Mouse (Mus musculus) hindbrain, embryonic 13.5 days (tissue): ENCODE measurements at regions not wholly inside any gene's neighbourhood (a gene's known extent, or its start where the extent isn't known, plus 50 kb on each side); places are given as distances from the start of the nearest gene placed in this dataset.
A peak's percentile ranks its signal among the peaks of the same experiment; 100 is the strongest.

ENCODE experiments used
- ATAC-seq: fragments of 200-750 bp; cut with Nextera tagmentation; 2 replicates; pipeline ENCODE4 v1.8.0; 2017; ENCODE audit warnings: moderate TSS enrichment; ENCODE audit not compliant: low FRiP score
- H3K27ac ChIP-seq: fragments of 300-500 bp; sonication (generic); 2 replicates; pipeline ENCODE4 v1.5.1; 2015; ENCODE audit warnings: inconsistent platforms, mild to moderate bottlenecking, moderate library complexity
- H3K27me3 ChIP-seq: fragments of 300-500 bp; sonication (generic); 2 replicates; pipeline ENCODE4 v1.6.1; 2015; ENCODE audit warnings: mild to moderate bottlenecking, inconsistent platforms
- H3K36me3 ChIP-seq: fragments of 300-500 bp; sonication (generic); 2 replicates; pipeline ENCODE4 v1.6.1; 2015; ENCODE audit warnings: mild to moderate bottlenecking, inconsistent platforms
- H3K4me1 ChIP-seq: fragments of 300-500 bp; sonication (generic); replicated peaks from 2 replicates; pipeline ENCODE4 v1.6.1; 2015; ENCODE audit warnings: inconsistent platforms
- H3K4me2 ChIP-seq: fragments of 300-500 bp; sonication (generic); 2 replicates; pipeline ENCODE4 v1.6.1; 2015; ENCODE audit warnings: inconsistent platforms, mild to moderate bottlenecking, moderate library complexity
- H3K4me3 ChIP-seq: fragments of 300-500 bp; sonication (generic); 2 replicates; pipeline ENCODE4 v1.5.1; 2015; ENCODE audit warnings: mild to moderate bottlenecking, inconsistent platforms
- H3K9ac ChIP-seq: fragments of 300-500 bp; sonication (generic); 2 replicates; pipeline ENCODE4 v1.6.1; 2015; ENCODE audit warnings: mild to moderate bottlenecking, inconsistent platforms
- H3K9me3 ChIP-seq: fragments of 300-500 bp; sonication (generic); 2 replicates; pipeline ENCODE4 v1.6.1; 2016; ENCODE audit warnings: inconsistent platforms
- WGBS: fragments of 180-500 bp; shearing (Covaris S2); methylation state at CpG from one replicate; pipeline ENCODE4 v1.1.7; 2015; 5-methylcytosine and 5-hydroxymethylcytosine counted together

DNA sequence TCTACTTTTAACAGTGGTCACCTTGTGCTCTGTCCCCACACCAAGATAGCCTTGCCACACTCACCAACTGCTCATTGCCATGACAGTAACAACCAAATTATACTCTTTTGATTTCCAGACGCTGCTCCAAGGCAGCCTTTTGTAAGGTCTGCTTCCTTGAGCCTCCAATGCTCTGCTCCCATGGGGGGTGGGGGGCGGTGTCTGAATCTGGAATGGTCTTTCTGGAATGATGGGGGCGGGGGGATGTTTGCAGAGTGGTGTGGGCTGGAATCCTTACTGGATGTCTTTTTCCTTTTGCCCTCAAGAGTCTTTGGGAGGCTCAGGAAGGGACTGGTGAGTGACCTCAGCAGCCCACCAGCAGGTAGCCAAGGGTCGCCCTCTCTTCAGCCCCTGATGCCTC is 131.4 kb upstream of the Lemd2 start:
- Histone ChIP-seq H3K9ac (no peak overlapping the region), H3K27me3 (no peaks in the 10 kb centered on the region; the same call in 1 of the 2 replicates), H3K4me2 (no peak overlapping the region), H3K9me3 (no peaks in the 10 kb centered on the region), H3K36me3 (no peaks in the 10 kb centered on the region), H3K4me3 (no peak overlapping the region), H3K4me1 (peaks cover 12% of the 10 kb centered on the region), H3K27ac (no peak overlapping the region)
- WGBS = 53% methylated on average over 4 of the region's 4 CpGs
- no peak for ATAC-seq

DNA sequence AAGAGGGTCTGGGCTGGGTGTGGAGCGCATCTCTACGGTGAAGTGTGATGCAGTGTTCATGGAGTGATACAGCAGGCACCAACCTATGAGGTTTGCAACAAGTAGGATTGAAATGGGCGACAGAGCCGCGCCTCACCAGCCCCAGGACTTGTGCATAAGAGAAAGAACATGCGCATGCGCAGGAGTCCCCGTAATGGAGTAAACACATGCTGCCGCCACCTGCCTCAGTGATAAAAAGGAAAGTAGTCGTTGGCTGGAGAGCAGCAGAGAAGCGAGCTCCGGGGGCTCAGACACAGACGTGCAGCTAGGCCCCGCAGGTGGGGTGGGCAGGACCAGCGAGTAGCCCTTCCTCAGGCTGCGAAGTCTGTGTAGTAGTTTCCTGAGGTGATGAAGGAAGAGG is 129.3 kb upstream of the Lemd2 start:
- Histone ChIP-seq H3K4me3 (no peak overlapping the region), H3K27me3 (no peaks in the 10 kb centered on the region; the same call in 1 of the 2 replicates), H3K9ac (no peak overlapping the region), H3K9me3 (no peaks in the 10 kb centered on the region), H3K27ac (no peak overlapping the region), H3K4me2 (no peak overlapping the region), H3K36me3 (no peaks in the 10 kb centered on the region), H3K4me1 (peaks cover 17% of the 10 kb centered on the region)
- ATAC-seq = no peak
- WGBS = 82% methylated on average over 16 of the region's 16 CpGs

DNA sequence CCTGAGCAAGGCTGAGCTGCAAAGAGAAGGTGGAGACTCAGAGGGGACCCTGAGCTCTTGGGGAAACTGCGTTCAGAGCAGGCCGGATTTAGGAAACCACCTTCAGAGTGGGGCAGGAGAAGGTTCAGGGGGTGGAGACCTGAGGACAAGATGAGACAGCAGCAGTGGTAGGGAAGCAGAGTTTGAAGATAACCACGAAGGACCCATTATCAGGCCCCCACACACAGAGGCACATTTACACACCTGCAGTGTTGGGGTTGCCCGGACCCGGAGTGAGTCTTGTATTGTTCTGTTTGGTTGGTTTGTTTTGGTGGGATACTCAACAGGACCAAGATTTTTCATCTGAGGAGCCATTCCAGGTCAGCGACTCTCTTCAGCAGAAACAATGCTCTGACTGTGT is 128.9 kb upstream of the Lemd2 start:
- 62% methylated on average over 6 of the region's 6 CpGs for whole genome bisulfite sequencing
- no peak overlapping the region for H3K27ac ChIP-seq
- H3K4me1 ChIP-seq = peaks cover 17% of the 10 kb centered on the region
- no peak for ATAC-seq
- H3K36me3 ChIP-seq = no peaks in the 10 kb centered on the region
- H3K27me3 ChIP-seq = no peaks in the 10 kb centered on the region; the same call in 1 of the 2 replicates
- H3K9me3 ChIP-seq = no peaks in the 10 kb centered on the region
- H3K4me2 ChIP-seq = no peak overlapping the region
- H3K9ac ChIP-seq = no peak overlapping the region
- H3K4me3 ChIP-seq = no peak overlapping the region

DNA sequence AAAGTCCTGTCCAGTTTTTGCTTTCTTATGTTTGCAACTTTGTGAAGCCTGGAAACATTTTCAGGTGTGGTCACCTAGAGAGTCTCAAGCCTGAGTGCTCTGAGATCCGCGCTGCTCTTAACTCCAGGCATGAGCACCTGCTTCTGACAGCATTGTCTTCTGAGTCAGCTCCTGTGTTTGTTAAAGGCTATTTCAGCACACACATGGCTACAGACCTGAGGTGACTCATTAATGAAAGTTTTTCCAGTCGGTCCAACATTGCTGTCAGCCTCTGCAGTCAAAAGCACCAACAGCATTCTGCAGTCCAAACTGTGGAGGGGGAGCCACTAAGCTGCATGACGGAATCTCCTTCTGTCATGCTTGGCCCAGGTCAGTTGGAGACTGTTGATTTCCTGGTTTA is 127.8 kb upstream of the Lemd2 start:
- H3K9me3 ChIP-seq = no peaks in the 10 kb centered on the region
- no peak for ATAC-seq
- H3K27me3 ChIP-seq = peaks cover 9% of the 10 kb centered on the region
- no peak overlapping the region for H3K27ac ChIP-seq
- H3K9ac ChIP-seq = no peak overlapping the region
- no peak overlapping the region for H3K4me2 ChIP-seq
- WGBS = 91% methylated on average over 4 of the region's 4 CpGs
- H3K36me3 ChIP-seq = no peaks in the 10 kb centered on the region
- H3K4me3 ChIP-seq = no peak overlapping the region
- peaks cover 17% of the 10 kb centered on the region for H3K4me1 ChIP-seq

DNA sequence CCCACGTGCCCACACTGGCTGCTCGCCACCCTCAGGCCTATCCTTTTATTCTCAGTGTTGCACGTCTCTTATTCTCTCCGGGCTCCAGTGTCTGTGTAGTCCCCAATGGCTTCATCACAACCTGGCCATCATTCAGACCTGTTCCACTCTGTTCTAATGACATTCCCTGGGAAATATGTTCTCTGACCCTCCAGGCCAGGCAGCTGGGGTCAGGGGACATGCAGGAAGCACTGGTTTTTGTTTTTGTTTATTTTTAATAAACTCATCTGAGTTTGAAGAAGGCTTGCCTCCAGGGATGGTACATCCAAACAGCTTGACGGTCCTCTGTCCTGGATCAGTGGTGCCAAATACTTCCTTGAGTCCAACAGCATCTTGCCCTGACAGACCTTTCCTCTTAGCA is 127.4 kb upstream of the Lemd2 start:
- H3K27ac ChIP-seq = no peak overlapping the region
- H3K36me3 ChIP-seq = no peaks in the 10 kb centered on the region
- 76% methylated on average over 5 of the region's 5 CpGs for WGBS
- H3K27me3 ChIP-seq = peaks cover 11% of the 10 kb centered on the region
- H3K9me3 ChIP-seq = no peaks in the 10 kb centered on the region
- no peak overlapping the region for H3K4me3 ChIP-seq
- ATAC-seq = no peak
- no peak overlapping the region for H3K4me2 ChIP-seq
- no peak overlapping the region for H3K9ac ChIP-seq
- peaks cover 17% of the 10 kb centered on the region for H3K4me1 ChIP-seq

DNA sequence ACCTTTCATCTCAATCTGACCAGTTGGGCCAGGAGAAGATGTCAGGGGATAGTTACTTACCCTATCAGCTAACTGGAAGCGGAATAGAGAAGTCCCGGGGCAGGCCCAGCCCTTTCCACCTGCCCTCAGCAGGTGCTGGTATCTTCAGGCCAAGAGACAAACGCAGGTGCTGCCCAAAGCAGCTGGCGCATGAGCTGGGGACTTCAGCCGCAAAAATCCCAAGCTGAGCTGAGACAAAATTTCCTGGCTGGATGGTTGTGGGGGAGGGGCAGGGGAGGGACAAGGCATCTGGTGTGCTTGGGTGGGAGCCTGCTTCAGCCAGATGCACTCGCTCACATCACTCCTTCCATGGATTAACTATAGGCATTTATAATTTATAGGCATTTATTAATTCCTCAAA is 125.5 kb upstream of the Lemd2 start:
- Histone ChIP-seq H3K36me3 (no peaks in the 10 kb centered on the region), H3K4me2 (no peak overlapping the region), H3K9me3 (0 out of 2 replicates have a peak, but pooled peaks cover 3% of the 10 kb centered on the region), H3K9ac (no peak overlapping the region), H3K4me1 (peaks cover 11% of the 10 kb centered on the region), H3K27me3 (peaks cover 29% of the 10 kb centered on the region), H3K27ac (no peak overlapping the region), H3K4me3 (no peak overlapping the region)
- WGBS = 56% methylated on average over 6 of the region's 6 CpGs
- no peak for ATAC-seq

DNA sequence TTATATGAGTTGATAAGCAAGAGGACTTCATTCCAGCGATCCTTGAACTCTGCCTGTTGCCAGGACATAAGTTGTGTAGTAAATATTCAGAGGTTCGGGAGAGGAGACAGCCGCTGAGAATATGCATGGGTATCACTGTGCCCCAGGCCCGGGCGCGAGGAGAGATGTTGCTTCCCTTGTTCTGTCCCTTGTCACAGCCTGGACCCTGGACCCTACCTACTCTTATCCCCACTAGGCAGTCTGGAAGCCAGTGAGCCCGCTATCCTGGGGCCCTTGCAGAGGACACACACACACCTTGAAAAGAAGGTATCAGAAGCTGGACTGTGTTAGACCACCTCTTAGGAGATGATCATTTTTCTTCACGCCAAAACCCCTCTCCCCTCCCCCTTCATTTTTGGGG is 124.9 kb upstream of the Lemd2 start:
- Histone ChIP-seq H3K27me3 (peaks cover 35% of the 10 kb centered on the region), H3K4me2 (no peak overlapping the region), H3K4me1 (peaks cover 11% of the 10 kb centered on the region), H3K9ac (no peak overlapping the region), H3K36me3 (no peaks in the 10 kb centered on the region), H3K27ac (no peak overlapping the region), H3K9me3 (0 out of 2 replicates have a peak, but pooled peaks cover 3% of the 10 kb centered on the region), H3K4me3 (no peak overlapping the region)
- 90% methylated on average over 8 of the region's 8 CpGs for WGBS
- no peak for ATAC-seq

DNA sequence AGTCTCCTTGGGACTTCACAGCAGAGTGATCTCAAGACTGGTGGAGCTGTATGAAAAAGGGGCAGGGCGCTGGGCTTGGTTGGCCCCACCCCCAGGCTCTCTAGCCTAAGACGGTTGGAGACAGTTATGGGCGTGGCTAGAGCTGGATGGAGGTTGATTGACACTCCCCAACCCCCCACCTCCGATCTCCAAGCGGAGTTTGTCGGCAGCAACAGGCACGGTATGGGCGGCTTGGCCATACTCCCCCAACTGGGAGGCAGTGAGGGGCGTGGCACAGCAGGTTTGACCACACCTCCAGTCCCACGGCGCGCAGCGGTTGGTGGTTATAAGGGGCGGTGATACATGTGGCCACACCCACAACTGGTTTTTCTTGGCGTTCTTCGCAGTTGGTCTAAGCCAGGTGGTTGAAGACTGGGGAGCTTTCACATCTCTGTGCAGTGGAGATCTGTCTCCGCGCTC is 120.8 kb upstream of the Lemd2 start:
- peak; percentile 57 for ATAC-seq
- WGBS = 4% methylated on average over 18 of the region's 18 CpGs
- 0 out of 2 replicates have a peak, but pooled peaks cover 3% of the 10 kb centered on the region for H3K9me3 ChIP-seq
- no peak overlapping the region for H3K9ac ChIP-seq
- H3K4me3 ChIP-seq = peak overlapping the region; percentile 22
- peak overlapping the region; percentile 45 for H3K4me2 ChIP-seq
- H3K27me3 ChIP-seq = peaks cover 48% of the 10 kb centered on the region
- no peaks in the 10 kb centered on the region for H3K36me3 ChIP-seq
- no peak overlapping the region for H3K27ac ChIP-seq
- H3K4me1 ChIP-seq = peaks cover 11% of the 10 kb centered on the region

DNA sequence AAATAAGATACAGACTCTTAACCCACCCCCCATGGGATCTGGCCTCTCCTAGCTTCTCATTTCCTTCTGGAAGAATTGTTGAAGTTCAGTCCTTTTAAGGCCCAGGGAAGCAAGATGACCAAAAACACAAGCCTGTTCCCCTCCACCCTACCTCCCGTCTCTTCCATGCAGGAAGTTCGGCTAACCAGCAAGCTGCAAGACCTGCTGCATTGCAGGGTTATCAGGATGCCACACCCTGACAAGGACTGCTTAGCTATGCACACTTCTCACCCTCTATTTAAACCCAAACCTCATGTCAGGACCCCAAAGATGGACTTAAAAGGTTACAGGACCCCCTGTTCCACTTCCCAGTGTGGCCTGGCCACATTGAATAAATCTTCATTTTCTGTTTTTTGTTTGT is 119.2 kb upstream of the Lemd2 start:
- Histone ChIP-seq H3K4me2 (no peak overlapping the region), H3K4me3 (no peak overlapping the region)
- WGBS = 89% methylated on average over 2 of the region's 2 CpGs

DNA sequence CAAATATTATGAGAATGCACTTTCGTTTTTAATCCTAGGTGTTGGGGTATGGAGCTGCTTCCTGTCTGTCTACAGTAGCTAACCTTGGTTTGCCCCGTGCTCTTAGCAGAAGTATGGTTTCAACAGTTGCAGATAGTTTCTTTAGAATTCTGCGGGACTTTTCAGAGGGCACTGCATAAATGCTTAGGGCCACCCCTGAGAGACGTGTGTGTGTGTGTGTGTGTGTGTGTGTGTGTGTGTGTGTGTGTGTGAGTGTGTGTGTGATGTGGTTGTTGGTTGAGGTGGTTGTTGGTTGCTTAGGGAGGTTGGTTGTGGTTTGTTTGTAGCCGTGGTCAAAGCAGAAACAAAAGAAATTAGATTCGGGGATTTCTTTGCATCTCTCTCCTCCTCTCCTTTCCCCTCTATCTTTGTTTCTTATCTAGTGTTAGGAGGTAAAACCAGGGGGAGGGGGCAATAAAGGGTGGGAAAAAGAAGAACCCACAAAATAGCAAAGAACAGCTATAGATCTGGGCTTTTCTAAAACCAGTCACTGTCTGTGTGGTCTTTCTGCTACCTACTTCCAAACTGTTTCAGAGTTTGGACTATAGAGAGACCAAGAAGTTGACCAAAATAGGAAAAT is 118.7 kb upstream of the Lemd2 start:
- Histone ChIP-seq H3K4me1 (peaks cover 9% of the 10 kb centered on the region), H3K9me3 (0 out of 2 replicates have a peak, but pooled peaks cover 3% of the 10 kb centered on the region), H3K9ac (no peak overlapping the region), H3K36me3 (no peaks in the 10 kb centered on the region), H3K4me3 (no peak overlapping the region), H3K27ac (no peak overlapping the region), H3K4me2 (no peak overlapping the region), H3K27me3 (peaks cover 54% of the 10 kb centered on the region)
- ATAC-seq = no peak
- 84% methylated on average over 6 of the region's 6 CpGs for WGBS

More for the DNA sequence above, 119.2 kb upstream of the Lemd2 start:
- no peak for ATAC-seq
- no peak overlapping the region for H3K9ac ChIP-seq
- H3K27ac ChIP-seq = no peak overlapping the region
- peaks cover 52% of the 10 kb centered on the region for H3K27me3 ChIP-seq
- H3K9me3 ChIP-seq = 0 out of 2 replicates have a peak, but pooled peaks cover 3% of the 10 kb centered on the region
- H3K4me1 ChIP-seq = peaks cover 6% of the 10 kb centered on the region
- H3K36me3 ChIP-seq = no peaks in the 10 kb centered on the region

DNA sequence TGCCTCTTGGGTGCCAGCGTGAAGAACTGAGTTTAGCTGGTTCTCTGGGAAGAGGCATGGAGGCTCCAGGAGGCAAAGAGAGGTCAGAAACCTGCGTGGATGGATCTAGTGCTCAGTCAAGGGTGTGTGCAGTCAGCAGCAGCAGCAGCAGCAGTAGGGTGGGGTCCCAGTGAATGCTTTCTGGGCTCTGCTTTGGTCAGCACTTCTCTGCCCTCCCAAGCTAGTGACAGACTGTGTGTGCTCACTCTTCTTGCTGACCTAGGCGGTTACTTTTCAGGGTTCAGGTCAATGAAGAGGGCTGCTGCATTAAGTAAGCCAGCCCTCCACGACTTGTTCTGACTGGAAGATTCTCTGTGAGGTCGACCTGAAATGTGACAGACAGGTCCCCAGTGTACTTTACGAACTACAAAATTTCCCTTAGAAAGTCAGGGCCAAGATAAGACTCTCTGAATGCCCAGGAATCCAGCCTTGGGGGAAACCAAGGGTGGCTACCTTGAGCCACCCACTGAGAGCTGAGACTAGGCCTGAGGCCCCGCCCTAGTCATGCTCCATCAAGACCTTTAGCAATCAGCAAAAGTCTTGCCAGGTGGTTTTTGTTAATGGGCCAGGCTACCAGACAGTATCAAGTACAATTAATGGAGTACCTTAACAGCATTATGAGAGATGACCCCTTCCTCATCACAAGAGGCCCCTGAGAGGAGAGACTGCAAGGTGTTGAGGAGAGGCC is 114.9 kb upstream of the Lemd2 start:
- Histone ChIP-seq H3K27ac (no peak overlapping the region), H3K4me3 (no peak overlapping the region), H3K36me3 (no peaks in the 10 kb centered on the region), H3K9ac (no peak overlapping the region), H3K9me3 (no peaks in the 10 kb centered on the region), H3K4me2 (no peak overlapping the region), H3K4me1 (peaks cover 41% of the 10 kb centered on the region), H3K27me3 (peaks cover 20% of the 10 kb centered on the region)
- no peak for ATAC-seq
- WGBS = 75% methylated on average over 7 of the region's 7 CpGs

DNA sequence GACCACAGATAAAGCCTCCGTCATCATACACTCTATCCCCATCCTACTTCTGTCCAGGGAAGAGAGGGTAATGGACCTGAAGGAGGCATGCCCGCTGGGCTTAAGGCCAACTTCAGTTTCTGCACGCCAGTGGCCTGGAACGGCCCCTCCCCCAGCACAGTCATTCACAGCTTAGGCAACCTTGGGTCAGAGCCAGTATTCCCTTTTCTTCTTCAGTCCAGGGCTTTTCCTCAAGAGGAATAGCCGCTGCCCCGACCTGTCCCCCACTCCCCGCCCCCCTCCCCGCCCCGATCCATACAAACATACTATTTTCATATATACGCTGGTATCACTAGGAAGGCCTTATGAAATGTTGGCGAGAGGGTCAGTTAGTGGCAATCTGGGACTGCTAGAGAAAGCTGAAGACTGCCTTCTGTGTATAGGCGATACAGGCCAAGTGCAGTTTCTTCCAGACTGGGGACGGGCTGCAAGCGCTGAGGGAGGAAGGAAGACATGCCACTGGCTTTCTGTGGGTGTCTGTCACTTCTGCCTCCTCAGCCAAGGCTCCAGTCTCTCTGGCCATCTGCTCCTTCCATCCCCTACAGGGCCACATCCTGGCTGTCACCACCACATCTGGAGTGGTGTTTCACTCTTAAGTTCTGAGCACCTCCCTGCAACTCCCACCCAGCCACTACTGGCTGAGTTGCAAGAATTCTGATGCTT is 113.5 kb upstream of the Lemd2 start:
- no peak; the same call in 1 of the 2 replicates for ATAC-seq
- Histone ChIP-seq H3K27ac (peak overlapping the region; percentile 52), H3K27me3 (peaks cover 23% of the 10 kb centered on the region), H3K9ac (no peak overlapping the region), H3K4me2 (0 out of 2 replicates have a peak overlapping the region, but pooled peaks have one; percentile 3), H3K9me3 (no peaks in the 10 kb centered on the region), H3K36me3 (no peaks in the 10 kb centered on the region), H3K4me3 (no peak overlapping the region), H3K4me1 (peaks cover 41% of the 10 kb centered on the region)
- 51% methylated on average over 13 of the region's 14 CpGs for WGBS
